Comparison of ENCODE assay signal across 8 mouse cellular contexts in genomic region chr1:120093482-120094134, GRCm38 (mm10). TPM values are rescaled to one million over a fixed set of nuclear protein-coding genes. Genes with fewer than 3 reads are reported as not detected.
DNase-seq lines count a peak whose midpoint lies in the region; ATAC-seq lines count a peak whose summit lies in the region.
"Not testable (repeated sequence)": the region's sequence is repeated elsewhere in the genome, so short reads cannot be mapped to it uniquely, and the experiment has no call there.

No protein-coding gene starts in this region.

- H3K4me2 ChIP-seq in kidney, embryonic 16.5 days (replicated peaks; ENCODE audit: low read depth, low read length): not testable (repeated sequence)

- H3K9me3 ChIP-seq in kidney, embryonic 16.5 days (ENCODE audit: low read length): not testable (repeated sequence)

- 54% methylated on average over 11 of the region's 14 CpGs for WGBS in kidney, embryonic 16.5 days

- peak; percentile 92 for ATAC-seq in granulocyte monocyte progenitor cell, adult 5-6 weeks (replicated peaks; ENCODE audit: poor library complexity, severe bottlenecking)
- peak; percentile 74; the same call in 1 of the 2 replicates for ATAC-seq in kidney, embryonic 16.5 days (ENCODE audit: low FRiP score, low TSS enrichment)

- not testable (repeated sequence) for H3K9ac ChIP-seq in kidney, embryonic 16.5 days (replicated peaks; ENCODE audit: low read length)

- H3K27ac ChIP-seq in kidney, embryonic 16.5 days (ENCODE audit: low read length): not testable (repeated sequence)

- H3K4me1 ChIP-seq in kidney, embryonic 16.5 days (ENCODE audit: insufficient read depth, low read length): not testable (repeated sequence)

- H3K36me3 ChIP-seq in kidney, embryonic 16.5 days (ENCODE audit: insufficient read depth, low read length); splenic B cell, adult 2 months (ENCODE audit: control insufficient read depth, insufficient read depth, low read length, poor library complexity, severe bottlenecking): not testable (repeated sequence)

- H3K27me3 ChIP-seq in kidney, embryonic 16.5 days (ENCODE audit: insufficient read depth, low read length); splenic B cell, adult 2 months (ENCODE audit: control insufficient read depth, insufficient read depth, low read length, poor library complexity, severe bottlenecking): not testable (repeated sequence)

- DNase-seq in A20 (ENCODE audit: low read depth, low spot score): peak; percentile 77
- DNase-seq in adrenal gland, postnatal 25 days: peak; percentile 88
- peak; percentile 80 for DNase-seq in embryo, embryonic 9.5 days (ENCODE audit: extremely low spot score)
- DNase-seq in liver: peak; percentile 80
- peak; percentile 91 for DNase-seq in naive thymus-derived CD4-positive, alpha-beta T cell, adult 2 months (ENCODE audit: low read depth)
- DNase-seq in splenic B cell, adult 2 months (ENCODE audit: low read depth, low spot score): peak; percentile 86

- H3K4me3 ChIP-seq in kidney, embryonic 16.5 days (ENCODE audit: low read length): not testable (repeated sequence)

RNA-seq across cellular contexts. Expression of gene Tmem37, which starts 19.7 kb away (rescaled TPM):
- total RNA-seq in adrenal gland, postnatal 25 days (2021): 9.2 and 10.3 TPM in 2 replicates
- total RNA-seq in granulocyte monocyte progenitor cell, adult 5-6 weeks (2014; fragmentation: Nextera tagmentation): 1.3 TPM in 1 of 2 replicates, not detected in the other
- total RNA-seq in granulocyte monocyte progenitor cell, adult 5-6 weeks (2017): 0.65 TPM in 1 of 2 replicates, not detected in the other
- 78.9 and 83.5 TPM in 2 replicates for polyA plus RNA-seq in kidney, embryonic 16.5 days (2015; fragmentation: Nextera tagmentation; extraction: Ambion mirVana)

RNA-seq across cellular contexts. Expression of gene Dbi, which starts 27.3 kb away (rescaled TPM):
- 791 and 964 TPM in 2 replicates for total RNA-seq in adrenal gland, postnatal 25 days (2021)
- total RNA-seq in granulocyte monocyte progenitor cell, adult 5-6 weeks (2014; fragmentation: Nextera tagmentation): 410 and 536 TPM in 2 replicates
- total RNA-seq in granulocyte monocyte progenitor cell, adult 5-6 weeks (2017): 307 and 413 TPM in 2 replicates
- polyA plus RNA-seq in kidney, embryonic 16.5 days (2015; fragmentation: Nextera tagmentation; extraction: Ambion mirVana): 658 and 708 TPM in 2 replicates

RNA-seq across cellular contexts. Expression of gene 3110009E18Rik, which starts 27.4 kb away (rescaled TPM):
- total RNA-seq in adrenal gland, postnatal 25 days (2021): 13.2 and 14.5 TPM in 2 replicates
- 11.4 and 12.2 TPM in 2 replicates for total RNA-seq in granulocyte monocyte progenitor cell, adult 5-6 weeks (2014; fragmentation: Nextera tagmentation)
- total RNA-seq in granulocyte monocyte progenitor cell, adult 5-6 weeks (2017): 2.2 and 4.5 TPM in 2 replicates
- polyA plus RNA-seq in kidney, embryonic 16.5 days (2015; fragmentation: Nextera tagmentation; extraction: Ambion mirVana): 13.5 and 16.7 TPM in 2 replicates
